Mouse (Mus musculus) hindbrain, embryonic 11.5 days (tissue): Measurements from ENCODE around the gene Nisch. TPM values are rescaled to one million over a fixed set of nuclear protein-coding genes. Genes with fewer than 3 reads are reported as not detected.

Experiments
- ATAC-seq: fragments of 200-750 bp; cut with Nextera tagmentation; 2 replicates; pipeline ENCODE4 v1.8.0; 2017; ENCODE audit warnings: mild to moderate bottlenecking, moderate TSS enrichment, moderate library complexity; ENCODE audit not compliant: low FRiP score
- DNase-seq: peaks from one replicate; pipeline ENCODE4 v3.0.0-alpha.2; 2015; ENCODE audit warnings: low spot score
- H3K27ac ChIP-seq: fragments of 300-500 bp; sonication (generic); 2 replicates; pipeline ENCODE4 v1.5.1; 2014; ENCODE audit warnings: mild to moderate bottlenecking, low read depth, low read length
- H3K27me3 ChIP-seq: fragments of 300-500 bp; sonication (generic); 2 replicates; pipeline ENCODE4 v1.6.1; 2014; ENCODE audit warnings: mild to moderate bottlenecking, low read length, moderate library complexity, mixed read lengths; ENCODE audit not compliant: control insufficient read depth, insufficient read depth
- H3K36me3 ChIP-seq: fragments of 300-500 bp; sonication (generic); 2 replicates; pipeline ENCODE4 v1.6.1; 2014; ENCODE audit warnings: mild to moderate bottlenecking, low read length, moderate library complexity, mixed read lengths; ENCODE audit not compliant: control insufficient read depth, insufficient read depth
- H3K4me1 ChIP-seq: fragments of 300-500 bp; sonication (generic); replicated peaks from 2 replicates; pipeline ENCODE4 v1.6.1; 2014; ENCODE audit warnings: low read length, mixed read lengths; ENCODE audit not compliant: control insufficient read depth, insufficient read depth
- H3K4me2 ChIP-seq: fragments of 300-500 bp; sonication (generic); replicated peaks from 2 replicates; pipeline ENCODE4 v1.6.1; 2014; ENCODE audit warnings: mild to moderate bottlenecking, low read depth, low read length
- H3K4me3 ChIP-seq: fragments of 300-500 bp; sonication (generic); 2 replicates; pipeline ENCODE4 v1.5.1; 2014; ENCODE audit warnings: low read depth, low read length
- H3K9ac ChIP-seq: fragments of 300-500 bp; sonication (generic); 2 replicates; pipeline ENCODE4 v1.6.1; 2014; ENCODE audit warnings: low read depth, low read length
- H3K9me3 ChIP-seq: fragments of 300-500 bp; sonication (generic); 2 replicates; pipeline ENCODE4 v1.6.1; 2016; ENCODE audit warnings: low read length; ENCODE audit not compliant: control insufficient read depth
- WGBS: fragments of 180-500 bp; shearing (Covaris S2); extraction: QIAGEN DNeasy Blood & Tissue Kit; methylation state at CpG from one replicate; pipeline ENCODE4 v1.1.7; 2014; 5-methylcytosine and 5-hydroxymethylcytosine counted together
- polyA plus RNA-seq: library from polyadenylated mRNA; unstranded; fragments of >200 nt; fragmentation: Nextera tagmentation; extraction: Ambion mirVana; gene quantifications from 2 replicates; pipeline ENCODE4 v1.2.1, GENCODE M21; 2014

Nisch gene
- polyA plus RNA-seq, 1 experiment from 2014 or later = 305 TPM

- DNase-seq (no peak), ATAC-seq (no peak)
- Histone ChIP-seq H3K27me3 (no peaks in the 10 kb centered on the region), H3K27ac (no peak overlapping the region), H3K36me3 (peaks cover 21% of the 10 kb centered on the region), H3K4me2 (no peak overlapping the region), H3K9me3 (no peaks in the 10 kb centered on the region), H3K4me3 (no peak overlapping the region), H3K4me1 (0 out of 2 replicates have a peak, but pooled peaks cover 2% of the 10 kb centered on the region), H3K9ac (no peak overlapping the region)
- 97% methylated on average over 7 of the region's 7 CpGs for WGBS
Measured at GRCm38 (mm10) chr14:31199599-31199998, 17.1 kb downstream of the Nisch start.

- DNase-seq = no peak
- WGBS = 77% methylated on average over 16 of the region's 16 CpGs
- no peak overlapping the region for H3K27ac ChIP-seq
- no peak overlapping the region for H3K4me3 ChIP-seq
- H3K27me3 ChIP-seq = no peaks in the 10 kb centered on the region
- no peak overlapping the region for H3K4me2 ChIP-seq
- peaks cover 18% of the 10 kb centered on the region for H3K36me3 ChIP-seq
- no peaks in the 10 kb centered on the region for H3K9me3 ChIP-seq
- H3K4me1 ChIP-seq = no peaks in the 10 kb centered on the region
- no peak for ATAC-seq
- H3K9ac ChIP-seq = no peak overlapping the region
Measured at GRCm38 (mm10) chr14:31197547-31198516, 18.9 kb downstream of the Nisch start.

- Histone ChIP-seq H3K4me2 (no peak overlapping the region), H3K4me3 (no peak overlapping the region), H3K27me3 (no peaks in the 10 kb centered on the region), H3K4me1 (no peaks in the 10 kb centered on the region), H3K9ac (no peak overlapping the region), H3K9me3 (no peaks in the 10 kb centered on the region), H3K27ac (no peak overlapping the region), H3K36me3 (peaks cover 18% of the 10 kb centered on the region)
- ATAC-seq (no peak), DNase-seq (peak; percentile 26)
Measured at GRCm38 (mm10) chr14:31195968-31196367, 20.8 kb downstream of the Nisch start.

GRCm38 (mm10) chr14:31195521-31195920 lies 21.2 kb downstream of the Nisch start:
- no peak overlapping the region for H3K4me3 ChIP-seq
- H3K4me2 ChIP-seq = no peak overlapping the region
- H3K27ac ChIP-seq = no peak overlapping the region
- no peak for ATAC-seq
- no peak for DNase-seq
- H3K27me3 ChIP-seq = no peaks in the 10 kb centered on the region
- H3K9me3 ChIP-seq = no peaks in the 10 kb centered on the region
- H3K36me3 ChIP-seq = peaks cover 23% of the 10 kb centered on the region
- no peaks in the 10 kb centered on the region for H3K4me1 ChIP-seq
- H3K9ac ChIP-seq = no peak overlapping the region
- WGBS = 93% methylated on average over 4 of the region's 4 CpGs

GRCm38 (mm10) chr14:31194891-31195513 lies 21.7 kb downstream of the Nisch start:
- 84% methylated on average over 14 of the region's 14 CpGs for WGBS
- ATAC-seq (no peak), DNase-seq (no peak)
- Histone ChIP-seq H3K4me3 (no peak overlapping the region), H3K9ac (no peak overlapping the region), H3K36me3 (peaks cover 25% of the 10 kb centered on the region), H3K4me2 (no peak overlapping the region), H3K27ac (no peak overlapping the region), H3K9me3 (no peaks in the 10 kb centered on the region), H3K27me3 (no peaks in the 10 kb centered on the region), H3K4me1 (no peaks in the 10 kb centered on the region)

- H3K9ac ChIP-seq = no peak overlapping the region
- no peak overlapping the region for H3K27ac ChIP-seq
- H3K4me2 ChIP-seq = no peak overlapping the region
- no peaks in the 10 kb centered on the region for H3K4me1 ChIP-seq
- peaks cover 25% of the 10 kb centered on the region for H3K36me3 ChIP-seq
- no peaks in the 10 kb centered on the region for H3K9me3 ChIP-seq
- DNase-seq (no peak), ATAC-seq (no peak)
- H3K27me3 ChIP-seq = no peaks in the 10 kb centered on the region
- 97% methylated on average over 2 of the region's 2 CpGs for WGBS
- no peak overlapping the region for H3K4me3 ChIP-seq
Measured at GRCm38 (mm10) chr14:31194441-31194840, 22.3 kb downstream of the Nisch start.

GRCm38 (mm10) chr14:31193791-31194190 lies 23.0 kb downstream of the Nisch start:
- no peak overlapping the region for H3K4me2 ChIP-seq
- ATAC-seq (no peak), DNase-seq (no peak)
- H3K4me3 ChIP-seq = no peak overlapping the region
- H3K9me3 ChIP-seq = no peaks in the 10 kb centered on the region
- WGBS = 91% methylated on average over 7 of the region's 7 CpGs
- no peak overlapping the region for H3K9ac ChIP-seq
- peaks cover 25% of the 10 kb centered on the region for H3K36me3 ChIP-seq
- H3K27me3 ChIP-seq = no peaks in the 10 kb centered on the region
- H3K27ac ChIP-seq = no peak overlapping the region
- H3K4me1 ChIP-seq = no peaks in the 10 kb centered on the region

- DNase-seq (no peak), ATAC-seq (no peak)
- Histone ChIP-seq H3K27me3 (no peaks in the 10 kb centered on the region), H3K4me2 (no peak overlapping the region), H3K4me1 (no peaks in the 10 kb centered on the region), H3K27ac (no peak overlapping the region), H3K36me3 (peaks cover 32% of the 10 kb centered on the region), H3K9me3 (no peaks in the 10 kb centered on the region), H3K9ac (no peak overlapping the region), H3K4me3 (no peak overlapping the region)
- 95% methylated on average over 2 of the region's 2 CpGs for WGBS
Measured at GRCm38 (mm10) chr14:31191936-31192335, 24.8 kb downstream of the Nisch start.
